Mouse (Mus musculus) spleen, adult 2 months (tissue): ENCODE measurements at regions not wholly inside any gene's neighbourhood (a gene's known extent, or its start where the extent isn't known, plus 50 kb on each side); places are given as distances from the start of the nearest gene placed in this dataset.

Source experiments
- CTCF ChIP-seq: fragments of 200-500 bp; IDR thresholded peaks from 2 replicates; pipeline ENCODE4 v1.5.1; 2011; ENCODE audit warnings: mild to moderate bottlenecking, inconsistent platforms; ENCODE audit not compliant: insufficient read depth, insufficient read length, insufficient replicate concordance; ENCODE audit errors: extremely low read depth
- POLR2A ChIP-seq: fragments of 200-500 bp; IDR thresholded peaks from 2 replicates; pipeline ENCODE4 v1.6.1; 2011; ENCODE audit warnings: low read depth, low read length, inconsistent platforms

- no peak for TF ChIP-seq POLR2A
- no peak for TF ChIP-seq CTCF
These were observed 192.9 kb upstream of the Usp24 start for GRCm38 (mm10) chr4:106123038-106123654.
